Mouse (Mus musculus) kidney, postnatal 25 days (tissue): ENCODE results near the gene Olfr1228.

Experiments
- DNase-seq, 2 experiments: peaks; one replicate each; pipeline ENCODE4 v3.0.0; 2021; ENCODE audit warnings: mixed read lengths in 2 of 2

Gene Olfr1228

GRCm38 (mm10) chr2:89253962-89254361 lies at the start of gene Olfr1228:
Gene Olfr1228, minus strand, starts transcription at chr2:89254062.
- DNase-seq: no peak

- DNase-seq: no peak
These were observed 43.3 kb upstream of the Olfr1228 start, which contains the start of gene Olfr1230 for GRCm38 (mm10) chr2:89297168-89297567. Gene Olfr1230, minus strand, starts transcription at chr2:89297268.

- DNase-seq: no peak
These were observed 34.1 kb upstream of the Olfr1228 start, which contains the start of gene Olfr1229 for GRCm38 (mm10) chr2:89287914-89288313. Gene Olfr1229, minus strand, starts transcription at chr2:89288014.

- no peak for DNase-seq
These were observed 53.9 kb downstream of the Olfr1228 start, which contains the start of gene Olfr1226 for GRCm38 (mm10) chr2:89199948-89200347. Gene Olfr1226, minus strand, starts transcription at chr2:89200048.
